8 mouse cellular contexts compared by ENCODE assay signal in genomic region chr6:30400716-30401115, GRCm38 (mm10). TPM values are rescaled to one million over a fixed set of nuclear protein-coding genes. Genes with fewer than 3 reads are reported as not detected.
DNase-seq lines count a peak whose midpoint lies in the region; ATAC-seq and TF ChIP-seq lines count a peak whose summit lies in the region.

No protein-coding gene starts in this region.

- WGBS in lung, embryonic 15.5 days: under 1% methylated on average over 7 of the region's 7 CpGs
- WGBS in embryonic facial prominence, embryonic 10.5 days: 17% methylated on average over 7 of the region's 7 CpGs
- 5% methylated on average over 7 of the region's 7 CpGs for WGBS in hindbrain, postnatal 0 days
- WGBS in neural tube, embryonic 12.5 days: 13% methylated on average over 7 of the region's 7 CpGs

- peak overlapping the region; percentile 98 for H3K27ac ChIP-seq in lung, embryonic 15.5 days
- peak overlapping the region; percentile 97 for H3K27ac ChIP-seq in embryonic facial prominence, embryonic 10.5 days (replicated peaks)
- peak overlapping the region; percentile 96 for H3K27ac ChIP-seq in hindbrain, postnatal 0 days
- H3K27ac ChIP-seq in neural tube, embryonic 12.5 days: peak overlapping the region; percentile 92; the same call in 1 of the 2 replicates

- peak overlapping the region; percentile 50 for H3K4me2 ChIP-seq in lung, embryonic 15.5 days
- peak overlapping the region; percentile 67 for H3K4me2 ChIP-seq in hindbrain, postnatal 0 days (ENCODE audit: low read depth, low read length)
- peak overlapping the region; percentile 65 for H3K4me2 ChIP-seq in neural tube, embryonic 12.5 days (replicated peaks)

- no peak for DNase-seq in lung, postnatal 10 days
- DNase-seq in embryonic facial prominence, embryonic 10.5 days (ENCODE audit: low spot score): no peak
- no peak for DNase-seq in hindbrain, postnatal 0 days (ENCODE audit: low spot score)
- DNase-seq in cerebellum, postnatal 25 days: no peak
- DNase-seq in ovary, postnatal 14 days (ENCODE audit: low spot score): no peak
- DNase-seq in lung, postnatal 4 days: no peak

- H3K4me1 ChIP-seq in lung, embryonic 15.5 days: peaks cover 6% of the 10 kb centered on the region; the same call in 1 of the 2 replicates
- H3K4me1 ChIP-seq in embryonic facial prominence, embryonic 10.5 days: peaks cover 13% of the 10 kb centered on the region
- H3K4me1 ChIP-seq in hindbrain, postnatal 0 days (ENCODE audit: insufficient read depth, low read length): peaks cover 9% of the 10 kb centered on the region
- peaks cover 4% of the 10 kb centered on the region; the same call in 1 of the 2 replicates for H3K4me1 ChIP-seq in neural tube, embryonic 12.5 days

- no peaks in the 10 kb centered on the region for H3K9me3 ChIP-seq in lung, embryonic 15.5 days
- no peaks in the 10 kb centered on the region for H3K9me3 ChIP-seq in embryonic facial prominence, embryonic 10.5 days
- H3K9me3 ChIP-seq in hindbrain, postnatal 0 days (ENCODE audit: low read length): no peaks in the 10 kb centered on the region
- H3K9me3 ChIP-seq in neural tube, embryonic 12.5 days: no peaks in the 10 kb centered on the region

- ATAC-seq in lung, embryonic 15.5 days (ENCODE audit: borderline replicate concordance, extremely low read depth, low FRiP score, low TSS enrichment): no peak
- no peak for ATAC-seq in hindbrain, postnatal 0 days
- ATAC-seq in neural tube, embryonic 12.5 days (ENCODE audit: low FRiP score, low read depth): no peak

- TF ChIP-seq CTCF in hindbrain, postnatal 0 days (IDR thresholded peaks at IDR 0.05; ENCODE audit: low read depth): no peak

- no peaks in the 10 kb centered on the region for H3K36me3 ChIP-seq in lung, embryonic 15.5 days
- no peaks in the 10 kb centered on the region for H3K36me3 ChIP-seq in embryonic facial prominence, embryonic 10.5 days (replicated peaks)
- H3K36me3 ChIP-seq in hindbrain, postnatal 0 days (ENCODE audit: insufficient read depth, low read length): no peaks in the 10 kb centered on the region
- H3K36me3 ChIP-seq in neural tube, embryonic 12.5 days: no peaks in the 10 kb centered on the region

- H3K9ac ChIP-seq in lung, embryonic 15.5 days: peak overlapping the region; percentile 61
- H3K9ac ChIP-seq in hindbrain, postnatal 0 days (replicated peaks; ENCODE audit: low read length): peak overlapping the region; percentile 68
- H3K9ac ChIP-seq in neural tube, embryonic 12.5 days: peak overlapping the region; percentile 55

- peak overlapping the region; percentile 97 for H3K4me3 ChIP-seq in lung, embryonic 15.5 days
- peak overlapping the region; percentile 99 for H3K4me3 ChIP-seq in embryonic facial prominence, embryonic 10.5 days
- H3K4me3 ChIP-seq in hindbrain, postnatal 0 days (ENCODE audit: low read length): peak overlapping the region; percentile 98
- H3K4me3 ChIP-seq in neural tube, embryonic 12.5 days: peak overlapping the region; percentile 97

- H3K27me3 ChIP-seq in lung, embryonic 15.5 days: no peaks in the 10 kb centered on the region
- no peaks in the 10 kb centered on the region for H3K27me3 ChIP-seq in embryonic facial prominence, embryonic 10.5 days (replicated peaks; ENCODE audit: low read depth, poor library complexity, severe bottlenecking)
- H3K27me3 ChIP-seq in hindbrain, postnatal 0 days (ENCODE audit: insufficient read depth, low read length): no peaks in the 10 kb centered on the region
- H3K27me3 ChIP-seq in neural tube, embryonic 12.5 days (replicated peaks): no peaks in the 10 kb centered on the region

RNA-seq across cellular contexts. Expression of gene Klhdc10, which starts 1.0 kb away (rescaled TPM):
- 21.5 and 23.2 TPM in 2 replicates for polyA plus RNA-seq in lung, embryonic 15.5 days (2015; fragmentation: Nextera tagmentation; extraction: Ambion mirVana)
- 36.2 and 37.3 TPM in 2 replicates for polyA plus RNA-seq in embryonic facial prominence, embryonic 10.5 days (2016; fragmentation: Nextera tagmentation; extraction: Ambion mirVana)
- total RNA-seq in hindbrain, postnatal 0 days (2014; rRNA removed): 97.1 and 103 TPM in 2 replicates
- 20.6 and 23.2 TPM in 2 replicates for polyA plus RNA-seq in hindbrain, postnatal 0 days (2015; fragmentation: Nextera tagmentation; extraction: Ambion mirVana)
- polyA plus RNA-seq in neural tube, embryonic 12.5 days (2016; fragmentation: Nextera tagmentation; extraction: Ambion mirVana): 36.7 and 42.8 TPM in 2 replicates

RNA-seq across cellular contexts. Expression of gene Zc3hc1, which starts 9.9 kb away (rescaled TPM):
- 62.7 and 65.2 TPM in 2 replicates for polyA plus RNA-seq in lung, embryonic 15.5 days (2015; fragmentation: Nextera tagmentation; extraction: Ambion mirVana)
- 84.6 and 90.8 TPM in 2 replicates for polyA plus RNA-seq in embryonic facial prominence, embryonic 10.5 days (2016; fragmentation: Nextera tagmentation; extraction: Ambion mirVana)
- 42.7 and 54.2 TPM in 2 replicates for total RNA-seq in hindbrain, postnatal 0 days (2014; rRNA removed)
- 56.5 and 59.6 TPM in 2 replicates for polyA plus RNA-seq in hindbrain, postnatal 0 days (2015; fragmentation: Nextera tagmentation; extraction: Ambion mirVana)
- 62.9 and 64.7 TPM in 2 replicates for polyA plus RNA-seq in neural tube, embryonic 12.5 days (2016; fragmentation: Nextera tagmentation; extraction: Ambion mirVana)
